Mouse (Mus musculus) testis, adult 2 months (tissue): ENCODE data around the gene Trim44.

Experiments used
- CTCF ChIP-seq: fragments of 200-500 bp; IDR thresholded peaks from 2 replicates; pipeline ENCODE4 v1.5.1; 2012; ENCODE audit warnings: low read depth, mild to moderate bottlenecking, inconsistent platforms, low read length, moderate library complexity; ENCODE audit not compliant: control insufficient read depth, insufficient read depth, insufficient replicate concordance
- POLR2A ChIP-seq: fragments of 200-500 bp; IDR thresholded peaks from 2 replicates; pipeline ENCODE4 v1.6.1; 2012; ENCODE audit warnings: low read depth, mild to moderate bottlenecking, inconsistent platforms, low read length, moderate library complexity; ENCODE audit not compliant: control insufficient read depth

DNA sequence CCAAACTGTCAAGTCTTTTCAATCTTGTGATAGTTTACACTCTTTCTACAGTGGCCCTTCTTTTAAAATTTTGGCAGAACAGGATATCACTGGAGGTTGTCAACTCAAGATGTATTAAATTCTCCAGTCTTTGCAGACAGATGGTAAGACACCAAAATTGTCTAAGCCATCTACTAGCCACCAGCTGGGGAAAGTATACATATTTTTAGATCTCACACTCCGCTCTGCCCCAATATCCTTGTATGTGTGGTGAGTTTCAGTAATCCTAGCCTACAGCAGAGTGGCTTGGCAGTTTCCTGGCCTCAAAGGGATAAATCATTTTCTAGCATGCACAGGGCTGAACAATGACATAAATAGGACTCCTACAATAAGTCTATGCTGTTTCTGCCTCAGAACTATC lies 105.1 kb downstream of the Trim44 start:
- no peak for TF ChIP-seq CTCF
- TF ChIP-seq POLR2A, result no peak
